Mouse (Mus musculus) heart, postnatal 0 days (tissue): Measurements from ENCODE around the gene Cers3.

Experiments
- CTCF ChIP-seq: IDR thresholded peaks from 2 replicates; pipeline ENCODE4 v1.5.1; 2016; ENCODE audit warnings: antibody characterized with exemption, control low read depth, low read depth
- EP300 ChIP-seq: IDR thresholded peaks from 2 replicates; pipeline ENCODE4 v1.6.1; 2016; ENCODE audit warnings: antibody characterized with exemption, low read depth

GRCm38 (mm10) chr7:66743377-66743781 lies at the start of gene Cers3:
- TF ChIP-seq CTCF (no peak), EP300 (no peak)
